Mouse (Mus musculus): ENCODE measurements at regions not wholly inside any gene's neighbourhood (a gene's known extent, or its start where the extent isn't known, plus 50 kb on each side); places are given as distances from the start of the nearest gene placed in this dataset.

DNA sequence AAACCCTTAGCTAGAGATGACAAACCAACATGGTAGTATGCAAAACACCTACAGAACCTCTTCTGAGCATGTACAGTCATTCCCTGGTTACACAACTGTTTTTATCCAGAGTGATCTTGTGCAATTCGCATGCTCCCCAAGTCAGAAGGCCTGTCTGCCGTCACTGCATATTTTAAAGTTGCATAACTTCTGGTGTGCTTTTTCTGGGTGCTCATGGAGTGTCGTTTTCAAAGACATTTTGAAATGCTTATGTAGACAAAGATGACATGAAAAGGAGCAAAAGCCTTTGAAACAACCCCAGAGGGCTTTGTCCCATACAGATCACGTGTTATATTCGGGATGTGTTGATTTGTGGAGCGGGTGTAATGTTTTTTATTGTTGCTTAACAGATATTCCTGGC lies 513.8 kb upstream of the Tbx3 start:
- intact Hi-C loops (cut with DNase I) = no loop called here
- TF ChIP-seq CTCF (IDR thresholded peaks at IDR 0.05) = no peak
- Histone ChIP-seq H3K4me3 (no peak overlapping the region), H3K27ac (no peak overlapping the region)
- DNase-seq = no peak

DNA sequence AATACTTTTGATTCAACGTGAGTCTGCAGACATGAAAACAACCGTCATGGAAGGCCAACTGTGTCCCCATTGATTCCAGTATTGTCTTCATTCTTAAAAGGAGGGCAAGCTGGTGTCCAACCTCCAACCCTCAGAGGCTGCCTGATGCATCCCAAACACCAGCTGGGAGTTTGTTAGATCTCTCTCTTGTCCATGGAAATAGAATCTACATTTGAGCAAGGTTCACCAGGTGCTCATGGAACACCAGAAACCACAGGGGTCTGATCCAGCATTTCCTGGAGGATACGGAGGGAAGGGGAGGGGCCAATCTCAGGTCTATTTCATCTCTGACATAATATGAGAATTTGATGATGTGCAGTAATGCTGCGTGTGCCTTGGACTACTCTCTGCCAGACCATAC lies 512.3 kb upstream of the Tbx3 start:
- DNase-seq = no peak
- intact Hi-C loops (cut with DNase I) = no loop called here
- TF ChIP-seq CTCF (IDR thresholded peaks at IDR 0.05) = no peak
- Histone ChIP-seq H3K4me3 (no peak overlapping the region), H3K27ac (no peak overlapping the region)

DNA sequence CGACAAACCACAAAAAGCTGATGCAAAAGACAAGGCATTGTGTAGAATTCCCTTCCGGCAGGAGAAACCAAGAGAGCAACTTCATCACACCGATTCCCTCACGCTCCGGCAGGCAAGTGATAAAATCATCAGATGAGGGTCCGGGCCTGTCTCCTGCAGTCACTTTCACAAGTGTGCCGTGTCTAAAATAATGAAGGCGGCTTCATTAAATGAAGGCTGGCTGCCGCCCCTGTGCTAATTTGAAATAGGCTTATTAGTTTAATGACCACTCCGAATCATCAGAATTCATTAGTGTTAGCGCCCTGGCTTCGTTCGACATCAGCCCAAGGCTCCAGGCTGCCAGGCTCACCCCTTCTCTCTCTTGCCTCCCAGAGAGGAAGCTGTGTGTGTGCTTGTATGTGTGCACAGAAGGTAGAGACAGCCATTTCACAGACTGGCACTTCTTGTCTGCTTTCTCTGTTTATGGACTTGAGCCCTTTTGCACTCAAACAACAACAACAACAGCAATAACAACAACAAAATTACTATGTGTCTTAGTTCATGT lies 508.3 kb upstream of the Tbx3 start:
- Histone ChIP-seq H3K4me3 (no peak overlapping the region), H3K27ac (no peak overlapping the region)
- intact Hi-C loops (cut with DNase I) = no loop called here
- TF ChIP-seq CTCF (IDR thresholded peaks at IDR 0.05) = no peak
- no peak for DNase-seq

- Histone ChIP-seq H3K27ac (peak overlapping the region; percentile 55), H3K4me3 (peak overlapping the region; percentile 61)
- TF ChIP-seq CTCF (IDR thresholded peaks at IDR 0.05) = no peak
- intact Hi-C loops (cut with DNase I) = no loop called here
- DNase-seq = peak; percentile 90
These were observed 502.8 kb upstream of the Tbx3 start for GRCm38 (mm10) chr5:119167718-119168117.

- Histone ChIP-seq H3K4me3 (no peak overlapping the region), H3K27ac (no peak overlapping the region)
- no peak for DNase-seq
- TF ChIP-seq CTCF (IDR thresholded peaks at IDR 0.05) = no peak
- intact Hi-C loops (cut with DNase I) = no loop called here
These were observed 501.2 kb upstream of the Tbx3 start for GRCm38 (mm10) chr5:119169274-119169673.

DNA sequence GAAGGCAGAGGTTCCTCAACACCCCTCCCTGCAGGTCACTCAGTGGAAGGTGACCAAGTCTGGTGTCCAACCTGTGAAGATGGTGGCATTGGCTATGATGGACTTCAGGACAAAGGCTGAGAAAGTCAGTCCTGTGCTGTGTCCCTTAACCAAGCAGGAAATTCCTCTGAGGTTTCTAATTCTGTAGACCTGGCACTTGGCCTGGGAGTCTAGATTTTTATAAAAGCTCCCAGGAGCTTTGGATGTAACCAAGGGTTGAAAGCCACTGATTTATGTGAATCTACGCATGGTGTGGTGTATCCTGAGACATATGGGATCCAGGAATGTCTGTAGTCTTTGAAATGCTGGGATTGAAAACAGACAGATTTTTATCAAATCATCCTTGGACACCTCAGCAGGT lies 498.8 kb upstream of the Tbx3 start:
- no peak for TF ChIP-seq CTCF (IDR thresholded peaks at IDR 0.05)
- H3K4me3 ChIP-seq = no peak overlapping the region
- H3K27ac ChIP-seq = no peak overlapping the region
- DNase-seq = no peak
- intact Hi-C loops (cut with DNase I) = no loop called here

DNA sequence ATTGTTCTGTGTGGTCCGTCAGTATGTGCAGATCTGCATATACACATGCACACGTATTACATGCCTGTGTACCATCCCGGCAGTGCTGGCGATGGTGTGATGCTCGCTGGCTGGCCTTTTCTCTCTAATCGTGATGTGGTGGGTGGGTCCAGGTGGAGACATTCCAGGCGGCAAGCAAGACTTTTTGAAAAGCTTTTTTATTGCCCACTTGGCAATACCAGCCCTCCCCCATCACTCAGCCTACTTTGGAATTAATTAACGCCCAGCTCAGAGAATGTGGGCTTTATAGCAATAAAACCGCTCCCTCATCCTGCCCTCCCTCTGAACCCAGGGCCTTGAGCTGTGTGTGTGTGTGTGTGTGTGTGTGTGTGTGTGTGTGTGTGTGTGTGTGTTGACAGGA lies 491.7 kb upstream of the Tbx3 start:
- intact Hi-C loops (cut with DNase I) = no loop called here
- DNase-seq = no peak
- H3K27ac ChIP-seq = no peak overlapping the region
- TF ChIP-seq CTCF (IDR thresholded peaks at IDR 0.05) = no peak
- H3K4me3 ChIP-seq = no peak overlapping the region

DNA sequence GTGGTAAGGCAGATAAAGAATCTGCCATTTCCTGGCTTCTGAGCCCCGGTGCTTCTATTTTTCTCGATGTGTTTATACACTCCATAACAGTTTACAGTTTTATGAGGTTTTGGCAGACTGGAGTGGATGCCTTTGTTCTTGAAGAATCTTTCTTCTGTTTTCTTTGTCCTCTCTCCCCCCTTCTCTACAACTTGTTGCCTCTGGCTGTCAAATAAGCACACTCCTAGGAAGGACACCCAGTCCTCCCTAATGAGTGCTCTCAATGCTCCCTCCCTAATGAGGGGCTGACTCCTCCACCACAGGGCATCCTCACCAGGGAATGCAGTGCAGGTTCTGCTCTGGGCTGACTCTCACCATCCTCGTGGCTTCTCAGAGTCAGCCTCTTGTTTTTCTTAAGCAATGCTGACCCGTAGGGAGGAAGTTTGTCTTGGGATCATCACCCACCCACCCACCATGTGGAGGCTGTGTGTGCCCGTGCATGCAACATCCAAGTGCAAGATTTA lies 486.9 kb upstream of the Tbx3 start:
- intact Hi-C loops (cut with DNase I) = no loop called here
- no peak overlapping the region for H3K4me3 ChIP-seq
- no peak for DNase-seq
- TF ChIP-seq CTCF (IDR thresholded peaks at IDR 0.05) = no peak
- no peak overlapping the region for H3K27ac ChIP-seq

- no peak overlapping the region for H3K27ac ChIP-seq
- intact Hi-C loops (cut with DNase I) = no loop called here
- no peak for TF ChIP-seq CTCF (IDR thresholded peaks at IDR 0.05)
- no peak overlapping the region for H3K4me3 ChIP-seq
- DNase-seq = no peak
These were observed 483.9 kb upstream of the Tbx3 start for GRCm38 (mm10) chr5:119186611-119187010.

GRCm38 (mm10) chr5:119188476-119188875 lies 482.0 kb upstream of the Tbx3 start:
- Histone ChIP-seq H3K27ac (no peak overlapping the region), H3K4me3 (no peak overlapping the region)
- no peak for TF ChIP-seq CTCF (IDR thresholded peaks at IDR 0.05)
- intact Hi-C loops (cut with DNase I) = no loop called here
- no peak for DNase-seq

GRCm38 (mm10) chr5:119193699-119194681 lies 476.5 kb upstream of the Tbx3 start:
- no peak for TF ChIP-seq CTCF (IDR thresholded peaks at IDR 0.05)
- H3K27ac ChIP-seq = peak overlapping the region; percentile 49; the same call in 1 of the 2 replicates
- H3K4me3 ChIP-seq = no peak overlapping the region
- DNase-seq = peak; percentile 55
- intact Hi-C loops (cut with DNase I) = no loop called here

DNA sequence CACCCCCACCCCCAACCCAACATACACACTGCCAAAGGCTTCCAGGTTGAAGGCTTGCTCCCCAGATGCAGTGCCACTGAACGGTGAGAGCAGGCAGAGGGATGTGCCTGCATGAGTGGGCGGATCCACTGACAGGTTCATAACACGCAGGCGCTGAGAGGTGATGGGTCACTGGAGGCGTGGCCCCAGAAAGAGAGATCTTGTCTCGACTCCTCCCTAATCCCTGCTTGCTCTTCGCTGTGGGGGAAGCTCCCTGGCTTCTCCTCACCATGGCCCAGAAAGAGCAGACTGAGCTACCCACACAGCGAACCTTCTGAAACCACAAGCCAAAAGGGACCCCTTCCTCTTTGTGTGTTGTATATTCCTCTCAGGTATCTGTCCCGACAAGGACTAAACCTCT lies 470.6 kb upstream of the Tbx3 start:
- no peak for DNase-seq
- H3K4me3 ChIP-seq = no peak overlapping the region
- intact Hi-C loops (cut with DNase I) = loop anchor here (10.0 kb wide), 1 partner anchor 195 kb away; no protein-coding TSS in a partner anchor
- no peak overlapping the region for H3K27ac ChIP-seq
- no peak for TF ChIP-seq CTCF (IDR thresholded peaks at IDR 0.05)

DNA sequence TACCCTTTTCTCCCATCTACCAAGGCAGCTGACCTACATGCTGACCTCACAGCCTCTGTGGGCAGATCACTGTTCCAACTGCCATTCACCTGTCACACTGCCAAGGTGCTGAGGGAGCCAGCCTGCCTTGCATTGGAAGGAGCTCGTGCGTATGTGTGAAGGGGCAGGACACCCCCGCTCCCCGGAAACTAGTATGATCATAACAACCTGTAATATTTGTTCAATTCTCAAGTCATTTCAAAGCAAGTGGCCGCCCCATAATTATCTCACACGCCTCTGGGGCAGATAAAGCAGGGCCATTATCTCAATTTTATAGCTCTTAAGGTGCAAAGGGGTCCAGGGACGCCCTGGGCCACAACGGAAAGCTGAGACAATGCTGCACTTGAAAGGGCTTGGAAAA lies 469.2 kb upstream of the Tbx3 start:
- DNase-seq = peak; percentile 32
- H3K27ac ChIP-seq = no peak overlapping the region
- no peak for TF ChIP-seq CTCF (IDR thresholded peaks at IDR 0.05)
- intact Hi-C loops (cut with DNase I) = loop anchor here (10.0 kb wide), 1 partner anchor 194 kb away; no protein-coding TSS in a partner anchor
- H3K4me3 ChIP-seq = no peak overlapping the region

Measured in gastrocnemius, adult 2 months (tissue).